Mouse (Mus musculus): ENCODE measurements around the gene Nubpl. TPM values are rescaled to one million over a fixed set of nuclear protein-coding genes. Genes with fewer than 3 reads are reported as not detected.

The Nubpl gene
- total and polyA plus RNA-seq, 2 experiments from 2014 or later = 4.1 to 7.6 TPM

DNA sequence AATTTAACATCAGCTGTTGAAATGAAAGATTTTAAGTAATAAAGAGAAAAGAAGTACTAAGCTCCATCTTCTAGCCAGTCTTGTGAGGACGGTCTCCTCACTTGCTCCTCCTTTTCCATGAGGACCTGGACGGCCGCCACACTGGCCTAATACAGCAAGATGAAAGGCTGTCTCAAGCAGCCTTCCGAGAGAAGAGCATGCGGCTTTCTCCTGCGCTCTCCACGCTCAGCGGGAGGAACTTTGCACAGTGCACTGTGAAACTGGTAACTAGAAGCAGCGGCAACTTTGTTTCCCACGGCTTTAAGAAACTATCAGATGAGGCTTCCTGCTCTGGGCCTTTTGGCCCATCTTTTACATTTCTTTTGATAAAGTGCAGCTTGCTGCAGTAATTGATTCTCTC is 34.7 kb downstream of the Nubpl start:
- 0 out of 2 replicates have a peak overlapping the region, but pooled peaks have one; percentile 4 for H3K27ac ChIP-seq
- H3K27me3 ChIP-seq (ENCODE audit: insufficient read depth, low read length) = no peaks in the 10 kb centered on the region
- H3K4me1 ChIP-seq (ENCODE audit: insufficient read depth, low read length) = no peaks in the 10 kb centered on the region
- H3K9ac ChIP-seq (replicated peaks; ENCODE audit: low read length) = no peak overlapping the region
- H3K36me3 ChIP-seq (ENCODE audit: insufficient read depth, low read length) = no peaks in the 10 kb centered on the region
- H3K9me3 ChIP-seq (ENCODE audit: low read length) = no peaks in the 10 kb centered on the region
- 4% methylated on average over 10 of the region's 10 CpGs for WGBS
- DNase-seq (ENCODE audit: low spot score) (peak; percentile 70), ATAC-seq (peak; percentile 49; the same call in 1 of the 2 replicates)
- no peak for TF ChIP-seq CTCF (IDR thresholded peaks at IDR 0.05; ENCODE audit: low read depth)
- H3K4me2 ChIP-seq (ENCODE audit: low read depth, low read length) = peak overlapping the region; percentile 39
- 0 out of 2 replicates have a peak overlapping the region, but pooled peaks have one; percentile 1 for H3K4me3 ChIP-seq (ENCODE audit: low read length)

DNA sequence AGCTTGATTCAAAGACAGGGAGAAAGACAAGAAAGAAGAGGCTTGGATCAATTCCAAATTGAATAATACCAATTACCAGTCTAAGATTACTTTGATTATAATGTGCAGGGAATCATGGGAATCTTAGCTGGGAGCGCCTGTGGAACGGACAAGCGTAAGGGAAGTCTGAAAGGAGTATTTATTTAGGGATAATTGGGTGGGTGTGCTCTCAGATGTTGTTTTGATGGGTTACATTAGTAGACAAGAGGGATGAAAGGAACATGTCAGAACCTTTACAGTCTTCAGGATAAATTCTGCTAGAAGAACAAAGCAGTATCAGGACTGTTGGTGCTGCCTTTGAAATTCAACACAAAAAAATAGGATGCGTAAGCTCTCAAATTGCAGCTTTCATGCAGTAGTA is 40.8 kb downstream of the Nubpl start:
- H3K27me3 ChIP-seq (ENCODE audit: insufficient read depth, low read length) = no peaks in the 10 kb centered on the region
- 50% methylated on average over 4 of the region's 4 CpGs for WGBS
- no peak overlapping the region for H3K4me2 ChIP-seq (ENCODE audit: low read depth, low read length)
- H3K4me1 ChIP-seq (ENCODE audit: insufficient read depth, low read length) = no peaks in the 10 kb centered on the region
- DNase-seq (ENCODE audit: low spot score) = no peak
- ATAC-seq = no peak
- no peaks in the 10 kb centered on the region for H3K36me3 ChIP-seq (ENCODE audit: insufficient read depth, low read length)
- H3K9me3 ChIP-seq (ENCODE audit: low read length) = no peaks in the 10 kb centered on the region
- H3K27ac ChIP-seq = no peak overlapping the region
- TF ChIP-seq CTCF (IDR thresholded peaks at IDR 0.05; ENCODE audit: low read depth) = no peak
- no peak overlapping the region for H3K9ac ChIP-seq (replicated peaks; ENCODE audit: low read length)
- H3K4me3 ChIP-seq (ENCODE audit: low read length) = no peak overlapping the region

GRCm38 (mm10) chr12:52146639-52147038 is 49.1 kb downstream of the Nubpl start:
- 82% methylated on average over 2 of the region's 2 CpGs for WGBS
- Histone ChIP-seq H3K9me3 (ENCODE audit: low read length) (no peaks in the 10 kb centered on the region), H3K4me1 (ENCODE audit: insufficient read depth, low read length) (no peaks in the 10 kb centered on the region), H3K4me3 (ENCODE audit: low read length) (no peak overlapping the region), H3K9ac (replicated peaks; ENCODE audit: low read length) (no peak overlapping the region), H3K27me3 (ENCODE audit: insufficient read depth, low read length) (no peaks in the 10 kb centered on the region), H3K27ac (no peak overlapping the region), H3K36me3 (ENCODE audit: insufficient read depth, low read length) (no peaks in the 10 kb centered on the region), H3K4me2 (ENCODE audit: low read depth, low read length) (no peak overlapping the region)
- TF ChIP-seq CTCF (IDR thresholded peaks at IDR 0.05; ENCODE audit: low read depth) = no peak
- no peak for ATAC-seq
- DNase-seq (ENCODE audit: low spot score) = no peak

DNA sequence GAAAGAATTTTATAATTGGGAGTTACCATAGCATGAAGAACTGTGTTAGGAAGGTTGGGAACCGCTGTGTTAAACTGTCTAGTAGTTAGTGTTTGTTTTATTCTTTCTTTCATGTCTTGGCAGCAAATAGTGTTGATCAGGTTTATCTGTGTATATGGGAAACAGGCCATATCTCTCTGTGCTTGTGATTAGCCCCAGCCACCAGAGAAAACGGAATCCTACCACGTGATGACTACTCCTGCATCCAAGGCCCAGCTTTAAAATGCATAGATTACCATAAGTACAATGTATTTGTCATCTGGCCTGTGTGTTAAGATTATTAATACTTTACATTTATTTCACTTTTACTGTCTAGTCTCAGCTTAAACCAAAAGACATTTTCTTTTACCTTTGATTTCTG is 51.9 kb downstream of the Nubpl start:
- no peaks in the 10 kb centered on the region for H3K9me3 ChIP-seq (ENCODE audit: low read length)
- no peak overlapping the region for H3K4me2 ChIP-seq (ENCODE audit: low read depth, low read length)
- H3K36me3 ChIP-seq (ENCODE audit: insufficient read depth, low read length) = no peaks in the 10 kb centered on the region
- H3K27me3 ChIP-seq (ENCODE audit: insufficient read depth, low read length) = no peaks in the 10 kb centered on the region
- ATAC-seq (no peak), DNase-seq (ENCODE audit: low spot score) (no peak)
- H3K27ac ChIP-seq = no peak overlapping the region
- H3K4me1 ChIP-seq (ENCODE audit: insufficient read depth, low read length) = no peaks in the 10 kb centered on the region
- whole genome bisulfite sequencing = 85% methylated on average over 3 of the region's 3 CpGs
- no peak for TF ChIP-seq CTCF (IDR thresholded peaks at IDR 0.05; ENCODE audit: low read depth)
- H3K9ac ChIP-seq (replicated peaks; ENCODE audit: low read length) = no peak overlapping the region
- no peak overlapping the region for H3K4me3 ChIP-seq (ENCODE audit: low read length)

GRCm38 (mm10) chr12:52152071-52152470 is 54.5 kb downstream of the Nubpl start:
- Histone ChIP-seq H3K4me3 (ENCODE audit: low read length) (no peak overlapping the region), H3K36me3 (ENCODE audit: insufficient read depth, low read length) (no peaks in the 10 kb centered on the region), H3K4me1 (ENCODE audit: insufficient read depth, low read length) (no peaks in the 10 kb centered on the region), H3K4me2 (ENCODE audit: low read depth, low read length) (no peak overlapping the region), H3K9ac (replicated peaks; ENCODE audit: low read length) (no peak overlapping the region), H3K27me3 (ENCODE audit: insufficient read depth, low read length) (no peaks in the 10 kb centered on the region), H3K27ac (no peak overlapping the region), H3K9me3 (ENCODE audit: low read length) (no peaks in the 10 kb centered on the region)
- TF ChIP-seq CTCF (IDR thresholded peaks at IDR 0.05; ENCODE audit: low read depth) = no peak
- no peak for ATAC-seq
- no peak for DNase-seq (ENCODE audit: low spot score)
- WGBS = over 99% methylated on average over 3 of the region's 3 CpGs

GRCm38 (mm10) chr12:52154906-52155305 is 57.4 kb downstream of the Nubpl start:
- Histone ChIP-seq H3K4me1 (ENCODE audit: insufficient read depth, low read length) (no peaks in the 10 kb centered on the region), H3K27ac (no peak overlapping the region), H3K36me3 (ENCODE audit: insufficient read depth, low read length) (no peaks in the 10 kb centered on the region), H3K27me3 (ENCODE audit: insufficient read depth, low read length) (no peaks in the 10 kb centered on the region), H3K4me2 (ENCODE audit: low read depth, low read length) (no peak overlapping the region), H3K4me3 (ENCODE audit: low read length) (no peak overlapping the region), H3K9me3 (ENCODE audit: low read length) (no peaks in the 10 kb centered on the region), H3K9ac (replicated peaks; ENCODE audit: low read length) (no peak overlapping the region)
- no peak for DNase-seq (ENCODE audit: low spot score)
- 90% methylated on average over 4 of the region's 4 CpGs for WGBS
- no peak for ATAC-seq
- no peak for TF ChIP-seq CTCF (IDR thresholded peaks at IDR 0.05; ENCODE audit: low read depth)

DNA sequence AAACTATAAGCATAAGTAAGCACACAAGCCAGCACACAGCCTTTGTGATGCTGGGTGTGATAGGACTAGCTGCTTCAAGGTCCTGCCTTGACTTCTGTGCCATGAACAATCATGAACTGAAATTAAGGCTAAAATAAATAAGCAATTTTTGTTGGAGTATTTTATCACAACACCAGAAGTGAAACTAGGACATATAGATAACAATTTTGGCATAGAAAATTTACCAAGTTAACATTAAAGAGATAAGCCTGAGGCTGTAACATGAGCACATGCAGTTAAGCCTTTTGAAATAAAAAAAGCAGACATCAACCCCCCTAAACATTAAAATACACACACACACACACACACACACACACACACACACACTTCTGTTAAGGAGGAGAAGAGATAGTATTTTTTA is 66.9 kb downstream of the Nubpl start:
- ATAC-seq = no peak
- TF ChIP-seq CTCF (IDR thresholded peaks at IDR 0.05; ENCODE audit: low read depth) = no peak
- no peak overlapping the region for H3K9ac ChIP-seq (replicated peaks; ENCODE audit: low read length)

More for the DNA sequence above, 66.9 kb downstream of the Nubpl start:
- Histone ChIP-seq H3K4me2 (ENCODE audit: low read depth, low read length) (no peak overlapping the region), H3K4me3 (ENCODE audit: low read length) (no peak overlapping the region), H3K27me3 (ENCODE audit: insufficient read depth, low read length) (no peaks in the 10 kb centered on the region), H3K36me3 (ENCODE audit: insufficient read depth, low read length) (no peaks in the 10 kb centered on the region), H3K4me1 (ENCODE audit: insufficient read depth, low read length) (no peaks in the 10 kb centered on the region), H3K9me3 (ENCODE audit: low read length) (no peaks in the 10 kb centered on the region), H3K27ac (no peak overlapping the region)
- no peak for DNase-seq (ENCODE audit: low spot score)
